Mouse (Mus musculus): ENCODE results near the gene Rsph9. TPM values are rescaled to one million over a fixed set of nuclear protein-coding genes. Genes with fewer than 3 reads are reported as not detected.

The Rsph9 gene
- polyA plus RNA-seq, 1 experiment from 2014 or later, result 14.4 TPM

- no peak for ATAC-seq (ENCODE audit: low FRiP score, low TSS enrichment)
- WGBS, result 71% methylated on average over 13 of the region's 13 CpGs
Observed at GRCm38 (mm10) chr17:46129741-46130498, 14.1 kb downstream of the Rsph9 start.

GRCm38 (mm10) chr17:46127814-46128493, 16.1 kb downstream of the Rsph9 start:
- no peak overlapping the region for H3K27ac ChIP-seq (ENCODE audit: low read depth, low read length)
- H3K4me3 ChIP-seq (ENCODE audit: low read length), result no peak overlapping the region
- H3K4me1 ChIP-seq (ENCODE audit: control insufficient read depth, insufficient read depth, low read length), result peaks cover 6% of the 10 kb centered on the region; the same call in 1 of the 2 replicates
- WGBS, result 85% methylated on average over 6 of the region's 6 CpGs
- H3K36me3 ChIP-seq (ENCODE audit: control insufficient read depth, insufficient read depth, low read length), result peaks cover 69% of the 10 kb centered on the region
- no peak overlapping the region for H3K9ac ChIP-seq (ENCODE audit: low read depth, low read length)
- no peak overlapping the region for H3K4me2 ChIP-seq (replicated peaks; ENCODE audit: low read depth, low read length)
- H3K9me3 ChIP-seq (ENCODE audit: control insufficient read depth, low read length), result no peaks in the 10 kb centered on the region
- no peak for ATAC-seq (ENCODE audit: low FRiP score, low TSS enrichment)
- no peaks in the 10 kb centered on the region for H3K27me3 ChIP-seq (ENCODE audit: control insufficient read depth, insufficient read depth, low read length)

More at GRCm38 (mm10) chr17:46129741-46130498, 14.1 kb downstream of the Rsph9 start:
- H3K4me3 ChIP-seq (ENCODE audit: low read length), result no peak overlapping the region
- H3K4me2 ChIP-seq (replicated peaks; ENCODE audit: low read depth, low read length), result no peak overlapping the region
- H3K36me3 ChIP-seq (ENCODE audit: control insufficient read depth, insufficient read depth, low read length), result peaks cover 49% of the 10 kb centered on the region
- H3K9me3 ChIP-seq (ENCODE audit: control insufficient read depth, low read length), result no peaks in the 10 kb centered on the region
- no peak overlapping the region for H3K9ac ChIP-seq (ENCODE audit: low read depth, low read length)
- H3K4me1 ChIP-seq (ENCODE audit: control insufficient read depth, insufficient read depth, low read length), result peaks cover 6% of the 10 kb centered on the region; the same call in 1 of the 2 replicates
- no peaks in the 10 kb centered on the region for H3K27me3 ChIP-seq (ENCODE audit: control insufficient read depth, insufficient read depth, low read length)
- no peak overlapping the region for H3K27ac ChIP-seq (ENCODE audit: low read depth, low read length)

DNA sequence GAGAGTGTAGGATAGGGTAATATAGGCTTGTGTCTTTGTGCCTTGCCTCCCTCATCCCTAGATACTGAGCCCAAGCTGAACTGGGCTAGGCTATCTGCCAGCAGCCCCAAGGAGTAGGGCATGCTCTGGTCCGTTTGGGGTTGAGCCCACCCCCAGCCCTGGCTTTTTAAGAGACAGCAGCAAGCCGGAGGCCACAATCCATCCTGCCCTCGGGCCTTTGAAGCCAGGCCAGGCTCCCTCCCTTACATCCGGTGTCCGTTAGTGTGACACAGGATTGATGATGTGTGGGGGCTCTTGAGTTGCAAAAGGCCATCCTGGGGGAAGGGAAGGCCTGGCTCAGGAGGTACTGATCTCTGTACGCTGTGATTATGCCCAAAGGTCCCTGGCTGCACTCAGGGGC, 17.4 kb downstream of the Rsph9 start:
- Histone ChIP-seq H3K4me1 (ENCODE audit: control insufficient read depth, insufficient read depth, low read length) (no peaks in the 10 kb centered on the region; the same call in 1 of the 2 replicates), H3K4me3 (ENCODE audit: low read length) (no peak overlapping the region), H3K9ac (ENCODE audit: low read depth, low read length) (no peak overlapping the region), H3K27me3 (ENCODE audit: control insufficient read depth, insufficient read depth, low read length) (no peaks in the 10 kb centered on the region), H3K4me2 (replicated peaks; ENCODE audit: low read depth, low read length) (no peak overlapping the region), H3K27ac (ENCODE audit: low read depth, low read length) (peak overlapping the region; percentile 0; the same call in 1 of the 2 replicates), H3K36me3 (ENCODE audit: control insufficient read depth, insufficient read depth, low read length) (peaks cover 79% of the 10 kb centered on the region), H3K9me3 (ENCODE audit: control insufficient read depth, low read length) (no peaks in the 10 kb centered on the region)
- 28% methylated on average over 6 of the region's 6 CpGs for WGBS
- ATAC-seq (ENCODE audit: low FRiP score, low TSS enrichment), result peak; percentile 24; the same call in 1 of the 2 replicates

DNA sequence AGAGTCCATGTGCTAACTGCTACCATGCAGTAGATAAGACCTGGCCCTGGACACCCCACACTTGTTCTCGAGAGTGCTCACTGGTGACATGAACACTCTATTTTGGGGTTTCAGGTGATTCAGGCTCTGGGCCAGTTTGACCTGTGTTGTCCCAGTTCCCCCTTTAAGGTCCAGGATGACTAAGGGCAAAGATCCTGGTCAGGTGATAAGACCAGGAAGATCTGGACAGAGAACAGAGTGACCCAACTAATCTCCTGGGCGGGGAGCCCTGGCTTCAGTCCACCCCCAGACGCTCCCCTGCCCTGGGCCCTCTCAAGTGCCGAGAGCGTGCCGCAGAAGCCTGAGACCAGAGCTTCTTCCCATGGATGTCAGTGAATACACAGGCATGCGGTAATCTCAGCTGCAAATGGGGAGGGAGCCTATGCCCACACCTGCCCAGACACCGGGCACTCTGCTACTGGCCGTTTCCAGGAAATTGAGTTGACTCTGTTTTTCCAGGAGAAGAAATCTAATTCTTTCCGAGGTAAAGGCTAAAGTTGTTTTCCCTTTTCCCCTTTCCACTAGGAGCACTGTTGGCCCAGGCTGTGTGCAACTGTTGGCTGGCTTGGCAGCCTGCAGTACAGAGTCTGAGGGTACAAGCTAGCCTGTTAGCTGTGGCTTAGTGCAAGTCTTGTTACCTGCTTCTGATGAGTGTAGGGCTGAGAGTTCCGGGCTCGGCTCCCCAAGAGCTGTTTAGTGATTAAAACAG, 19.9 kb downstream of the Rsph9 start:
- Histone ChIP-seq H3K9me3 (ENCODE audit: control insufficient read depth, low read length) (no peaks in the 10 kb centered on the region), H3K4me1 (ENCODE audit: control insufficient read depth, insufficient read depth, low read length) (no peaks in the 10 kb centered on the region), H3K27me3 (ENCODE audit: control insufficient read depth, insufficient read depth, low read length) (no peaks in the 10 kb centered on the region), H3K9ac (ENCODE audit: low read depth, low read length) (no peak overlapping the region), H3K36me3 (ENCODE audit: control insufficient read depth, insufficient read depth, low read length) (peaks cover 81% of the 10 kb centered on the region), H3K27ac (ENCODE audit: low read depth, low read length) (no peak overlapping the region), H3K4me2 (replicated peaks; ENCODE audit: low read depth, low read length) (no peak overlapping the region), H3K4me3 (ENCODE audit: low read length) (no peak overlapping the region)
- 91% methylated on average over 12 of the region's 12 CpGs for WGBS
- no peak for ATAC-seq (ENCODE audit: low FRiP score, low TSS enrichment)

- H3K27ac ChIP-seq (ENCODE audit: low read depth, low read length), result no peak overlapping the region
- no peak overlapping the region for H3K4me3 ChIP-seq (ENCODE audit: low read length)
- H3K4me2 ChIP-seq (replicated peaks; ENCODE audit: low read depth, low read length), result no peak overlapping the region
- H3K9me3 ChIP-seq (ENCODE audit: control insufficient read depth, low read length), result no peaks in the 10 kb centered on the region
- ATAC-seq (ENCODE audit: low FRiP score, low TSS enrichment), result no peak
- H3K4me1 ChIP-seq (ENCODE audit: control insufficient read depth, insufficient read depth, low read length), result no peaks in the 10 kb centered on the region; the same call in 1 of the 2 replicates
- peaks cover 80% of the 10 kb centered on the region for H3K36me3 ChIP-seq (ENCODE audit: control insufficient read depth, insufficient read depth, low read length)
- H3K9ac ChIP-seq (ENCODE audit: low read depth, low read length), result no peak overlapping the region
- H3K27me3 ChIP-seq (ENCODE audit: control insufficient read depth, insufficient read depth, low read length), result no peaks in the 10 kb centered on the region
- 90% methylated on average over 4 of the region's 4 CpGs for WGBS
Observed at GRCm38 (mm10) chr17:46123285-46123684, 20.7 kb downstream of the Rsph9 start.

DNA sequence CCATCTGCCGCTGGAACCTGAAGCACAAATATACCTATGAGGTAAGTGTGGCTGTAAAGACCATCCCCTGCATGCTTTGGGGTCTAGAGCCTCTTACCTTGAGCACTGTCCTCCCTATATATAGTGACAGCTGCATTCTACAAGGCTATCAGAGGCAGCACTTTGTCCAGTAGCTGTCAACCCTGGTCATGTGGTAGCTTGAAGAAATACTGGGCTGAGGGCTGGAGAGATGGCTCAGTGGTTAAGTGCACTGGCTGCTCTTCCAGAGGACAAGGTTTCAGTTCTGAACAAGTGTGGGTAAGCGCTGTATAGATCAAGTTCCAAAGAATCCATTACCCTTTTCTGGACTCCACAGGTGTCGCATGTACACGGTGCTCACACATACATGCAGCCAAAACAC, 21.2 kb downstream of the Rsph9 start:
- Histone ChIP-seq H3K36me3 (ENCODE audit: control insufficient read depth, insufficient read depth, low read length) (peaks cover 80% of the 10 kb centered on the region), H3K27ac (ENCODE audit: low read depth, low read length) (no peak overlapping the region), H3K4me1 (ENCODE audit: control insufficient read depth, insufficient read depth, low read length) (peaks cover 4% of the 10 kb centered on the region; the same call in 1 of the 2 replicates), H3K4me2 (replicated peaks; ENCODE audit: low read depth, low read length) (no peak overlapping the region), H3K9ac (ENCODE audit: low read depth, low read length) (no peak overlapping the region), H3K4me3 (ENCODE audit: low read length) (no peak overlapping the region), H3K27me3 (ENCODE audit: control insufficient read depth, insufficient read depth, low read length) (no peaks in the 10 kb centered on the region), H3K9me3 (ENCODE audit: control insufficient read depth, low read length) (no peaks in the 10 kb centered on the region)
- 91% methylated on average over 4 of the region's 4 CpGs for WGBS
- ATAC-seq (ENCODE audit: low FRiP score, low TSS enrichment), result no peak

DNA sequence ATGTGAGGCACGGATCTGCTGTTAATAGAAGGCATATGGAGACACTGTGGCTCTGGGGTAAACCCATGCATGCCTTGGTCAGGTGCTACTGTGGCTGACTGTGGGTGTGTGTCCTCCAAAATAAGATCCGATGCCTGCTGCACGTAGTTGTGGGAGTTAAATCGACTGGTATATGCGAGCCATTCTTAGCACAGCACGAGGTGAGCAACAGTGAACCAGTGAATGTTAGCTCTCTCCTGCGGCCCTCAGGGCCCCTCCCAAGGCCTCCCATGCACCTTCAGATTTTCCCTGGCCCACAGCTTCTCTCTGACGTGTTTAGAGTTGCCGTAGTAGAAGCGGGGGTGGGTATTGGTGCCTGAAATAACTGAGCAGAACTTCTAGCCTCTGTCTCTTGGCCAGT, 24.4 kb downstream of the Rsph9 start:
- WGBS, result 91% methylated on average over 10 of the region's 10 CpGs
- Histone ChIP-seq H3K4me3 (ENCODE audit: low read length) (no peak overlapping the region), H3K9ac (ENCODE audit: low read depth, low read length) (no peak overlapping the region), H3K4me2 (replicated peaks; ENCODE audit: low read depth, low read length) (no peak overlapping the region), H3K27ac (ENCODE audit: low read depth, low read length) (no peak overlapping the region), H3K36me3 (ENCODE audit: control insufficient read depth, insufficient read depth, low read length) (peaks cover 50% of the 10 kb centered on the region), H3K9me3 (ENCODE audit: control insufficient read depth, low read length) (no peaks in the 10 kb centered on the region), H3K27me3 (ENCODE audit: control insufficient read depth, insufficient read depth, low read length) (no peaks in the 10 kb centered on the region), H3K4me1 (ENCODE audit: control insufficient read depth, insufficient read depth, low read length) (peaks cover 9% of the 10 kb centered on the region; the same call in 1 of the 2 replicates)
- no peak for ATAC-seq (ENCODE audit: low FRiP score, low TSS enrichment)

- 71% methylated on average over 4 of the region's 4 CpGs for WGBS
- no peak for ATAC-seq (ENCODE audit: low FRiP score, low TSS enrichment)
- Histone ChIP-seq H3K4me1 (ENCODE audit: control insufficient read depth, insufficient read depth, low read length) (peaks cover 9% of the 10 kb centered on the region; the same call in 1 of the 2 replicates), H3K27me3 (ENCODE audit: control insufficient read depth, insufficient read depth, low read length) (no peaks in the 10 kb centered on the region), H3K4me3 (ENCODE audit: low read length) (no peak overlapping the region), H3K9me3 (ENCODE audit: control insufficient read depth, low read length) (no peaks in the 10 kb centered on the region), H3K27ac (ENCODE audit: low read depth, low read length) (no peak overlapping the region), H3K4me2 (replicated peaks; ENCODE audit: low read depth, low read length) (no peak overlapping the region), H3K36me3 (ENCODE audit: control insufficient read depth, insufficient read depth, low read length) (peaks cover 38% of the 10 kb centered on the region), H3K9ac (ENCODE audit: low read depth, low read length) (no peak overlapping the region)
Observed at GRCm38 (mm10) chr17:46118423-46118850, 25.6 kb downstream of the Rsph9 start.

Data from kidney, embryonic 14.5 days (tissue).